Mouse (Mus musculus) hematopoietic stem cell, adult 5-6 weeks (primary cell): ENCODE data around the gene Foxo1. TPM values are rescaled to one million over a fixed set of nuclear protein-coding genes. Genes with fewer than 3 reads are reported as not detected.

Experiments used
- ATAC-seq, 2 experiments: fragments of 125-278 bp in 1 of 2; replicated peaks in 1 of 2; 2 replicates each; pipeline ENCODE4 v1.8.0; 2016 to 2017; ENCODE audit warnings: inconsistent platforms in 2 of 2, mild to moderate bottlenecking in 2 of 2, moderate number of reproducible peaks in 2 of 2, low read depth in 1 of 2, moderate TSS enrichment in 1 of 2; ENCODE audit not compliant: low FRiP score in 2 of 2, poor library complexity in 2 of 2, severe bottlenecking in 2 of 2, insufficient read depth in 1 of 2, low TSS enrichment in 1 of 2
- total RNA-seq: library from RNA; stranded (forward); fragments of 172-1452, 232-1000 nt; gene quantifications from 2 replicates; pipeline ENCODE4 v1.2.3, GENCODE M21; 2017

Gene Foxo1
- total RNA-seq, 1 experiment from 2014 or later, result 2.2 TPM

DNA sequence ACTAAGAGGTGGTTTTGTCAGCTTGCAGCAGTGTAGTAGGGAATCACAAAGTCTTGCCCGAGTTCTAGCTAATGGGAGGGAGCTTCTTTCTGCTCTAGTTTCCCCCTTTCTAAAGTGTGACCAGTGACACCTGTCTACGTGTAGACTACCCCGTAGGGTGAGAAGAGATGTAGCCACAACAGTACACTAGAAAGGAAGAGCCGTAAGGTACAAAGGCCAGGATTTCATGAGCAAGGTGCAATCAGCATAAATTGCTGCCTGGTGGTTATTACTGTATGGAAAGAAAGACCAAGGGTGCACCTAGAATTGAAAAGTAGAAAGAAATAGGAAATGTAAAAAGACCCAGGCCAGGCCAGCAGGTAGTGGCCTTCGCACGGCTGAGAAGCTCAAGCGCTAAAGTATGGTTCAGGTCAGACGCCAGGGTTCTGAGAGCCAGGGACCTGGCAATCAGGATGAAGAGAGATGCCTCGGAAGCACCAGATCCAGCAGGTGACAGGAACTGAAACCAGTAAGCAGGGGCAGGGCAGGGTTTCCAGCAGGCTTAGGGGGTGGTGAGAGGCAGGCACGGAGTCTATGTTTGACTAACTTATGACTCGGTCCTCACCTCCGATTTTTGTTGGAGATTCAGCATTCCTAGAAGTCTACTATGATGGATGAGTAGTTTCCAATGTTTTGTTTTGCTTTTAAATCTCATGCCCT, 72.3 kb downstream of the Foxo1 start:
- ATAC-seq, result no peak

DNA sequence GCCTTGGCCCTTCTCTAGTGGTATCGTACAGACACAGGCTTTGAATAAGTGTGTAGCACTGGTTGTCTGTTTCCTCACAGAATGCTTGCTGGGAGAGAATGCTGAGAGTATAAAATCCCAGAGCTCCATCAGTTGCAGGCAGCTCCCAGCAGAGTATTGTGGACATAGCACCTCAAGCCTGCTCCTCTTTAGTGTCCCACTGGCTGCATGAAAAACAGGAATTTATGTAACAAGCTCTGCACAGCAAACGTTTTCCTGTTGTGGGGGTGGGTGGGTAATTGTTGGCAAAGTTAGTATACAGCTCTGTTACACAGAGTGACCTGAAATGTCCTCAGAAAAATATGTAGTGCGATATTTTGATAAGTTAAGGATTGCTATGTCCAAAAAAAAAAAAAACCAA, 74.1 kb downstream of the Foxo1 start:
- no peak for ATAC-seq

DNA sequence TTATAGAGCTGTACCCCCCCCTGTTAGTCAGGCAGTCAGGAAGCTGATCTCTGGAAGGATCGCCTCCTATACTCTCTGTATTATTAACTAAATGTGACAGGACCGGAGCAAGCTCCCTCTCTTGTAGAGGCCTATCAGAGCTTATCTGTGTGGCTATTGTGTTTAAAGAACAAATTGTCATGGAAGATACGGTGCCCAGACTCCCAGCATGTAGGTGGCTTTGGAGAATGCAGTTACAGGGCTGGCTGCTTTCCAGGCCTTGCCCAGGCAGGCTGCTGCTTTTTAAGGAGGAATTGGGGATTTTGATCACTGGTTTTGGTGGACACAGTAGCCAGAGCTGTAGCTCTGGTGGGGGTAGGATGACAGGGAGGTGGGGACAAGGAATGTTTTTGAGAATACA, 74.7 kb downstream of the Foxo1 start:
- ATAC-seq, result no peak

DNA sequence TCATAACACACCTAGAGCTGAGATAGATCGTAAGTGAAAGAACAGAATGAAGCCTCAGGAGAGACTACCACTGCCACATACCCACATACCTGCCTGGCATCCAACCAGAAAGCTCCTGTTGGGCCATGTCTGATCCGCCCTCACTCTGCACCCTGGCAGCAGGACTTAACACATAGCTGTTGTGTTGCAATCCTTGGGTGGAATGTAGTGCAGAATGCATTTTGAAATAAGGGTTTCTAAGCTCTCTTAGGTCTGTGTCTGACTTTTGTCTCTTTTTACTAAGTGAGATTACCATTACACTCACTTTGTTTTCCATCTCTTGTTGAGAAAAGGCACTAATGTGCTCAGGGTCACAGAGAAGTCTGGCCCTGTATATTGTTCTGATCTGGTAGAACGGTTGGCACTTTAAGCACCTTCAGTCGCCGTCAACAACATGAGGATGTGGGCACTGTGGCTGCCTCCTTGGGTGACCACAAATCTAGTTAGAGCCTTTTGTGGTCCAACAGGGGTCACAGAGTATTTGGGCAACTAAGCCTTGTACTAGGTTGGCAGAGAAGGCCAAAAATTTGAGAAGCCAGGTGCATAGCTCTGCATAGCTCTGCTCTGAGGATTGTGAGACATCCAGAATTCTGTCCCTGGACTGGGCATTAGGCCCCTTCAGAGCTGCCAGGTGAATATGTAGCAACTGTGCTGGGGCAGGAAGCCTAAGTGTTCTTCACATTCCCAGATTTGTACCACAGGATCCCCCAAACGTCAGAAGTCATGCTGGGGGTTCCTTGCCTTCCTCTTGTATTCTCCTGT, 75.3 kb downstream of the Foxo1 start:
- peak; percentile 85 to 86 for ATAC-seq

DNA sequence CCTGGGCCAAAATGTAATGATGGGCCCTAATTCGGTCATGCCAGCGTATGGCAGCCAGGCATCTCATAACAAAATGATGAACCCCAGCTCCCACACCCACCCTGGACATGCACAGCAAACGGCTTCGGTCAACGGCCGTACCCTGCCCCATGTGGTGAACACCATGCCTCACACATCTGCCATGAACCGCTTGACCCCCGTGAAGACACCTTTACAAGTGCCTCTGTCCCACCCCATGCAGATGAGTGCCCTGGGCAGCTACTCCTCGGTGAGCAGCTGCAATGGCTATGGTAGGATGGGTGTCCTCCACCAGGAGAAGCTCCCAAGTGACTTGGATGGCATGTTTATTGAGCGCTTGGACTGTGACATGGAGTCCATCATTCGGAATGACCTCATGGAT, 77.7 kb downstream of the Foxo1 start:
- no peak for ATAC-seq

DNA sequence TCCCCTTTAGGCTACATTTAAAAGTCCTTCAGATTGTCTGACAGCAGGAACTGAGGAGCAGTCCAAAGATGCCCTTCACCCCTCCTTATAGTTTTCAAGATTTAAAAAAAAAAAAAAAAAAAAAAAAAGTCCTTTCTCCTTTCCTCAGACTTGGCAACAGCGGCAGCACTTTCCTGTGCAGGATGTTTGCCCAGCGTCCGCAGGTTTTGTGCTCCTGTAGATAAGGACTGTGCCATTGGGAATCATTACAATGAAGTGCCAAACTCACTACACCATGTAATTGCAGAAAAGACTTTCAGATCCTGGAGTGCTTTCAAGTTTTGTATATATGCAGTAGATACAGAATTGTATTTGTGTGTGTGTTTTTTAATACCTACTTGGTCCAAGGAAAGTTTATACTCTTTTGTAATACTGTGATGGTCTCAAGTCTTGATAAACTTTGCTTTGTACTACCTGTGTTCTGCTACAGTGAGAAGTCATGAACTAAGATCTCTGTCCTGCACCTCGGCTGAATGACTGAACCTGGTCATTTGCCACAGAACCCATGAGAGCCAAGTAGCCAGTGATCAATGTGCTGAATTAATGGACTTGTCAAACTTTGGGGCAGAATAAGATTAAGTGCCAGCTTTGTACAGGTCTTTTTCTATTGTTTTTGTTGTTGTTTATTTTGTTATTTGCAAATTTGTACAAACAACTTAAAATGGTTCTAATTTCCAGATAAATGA, 79.0 kb downstream of the Foxo1 start:
- ATAC-seq, result 0 out of 4 replicates have a peak, but pooled peaks of 1 of the 2 experiments have one; percentile 28

DNA sequence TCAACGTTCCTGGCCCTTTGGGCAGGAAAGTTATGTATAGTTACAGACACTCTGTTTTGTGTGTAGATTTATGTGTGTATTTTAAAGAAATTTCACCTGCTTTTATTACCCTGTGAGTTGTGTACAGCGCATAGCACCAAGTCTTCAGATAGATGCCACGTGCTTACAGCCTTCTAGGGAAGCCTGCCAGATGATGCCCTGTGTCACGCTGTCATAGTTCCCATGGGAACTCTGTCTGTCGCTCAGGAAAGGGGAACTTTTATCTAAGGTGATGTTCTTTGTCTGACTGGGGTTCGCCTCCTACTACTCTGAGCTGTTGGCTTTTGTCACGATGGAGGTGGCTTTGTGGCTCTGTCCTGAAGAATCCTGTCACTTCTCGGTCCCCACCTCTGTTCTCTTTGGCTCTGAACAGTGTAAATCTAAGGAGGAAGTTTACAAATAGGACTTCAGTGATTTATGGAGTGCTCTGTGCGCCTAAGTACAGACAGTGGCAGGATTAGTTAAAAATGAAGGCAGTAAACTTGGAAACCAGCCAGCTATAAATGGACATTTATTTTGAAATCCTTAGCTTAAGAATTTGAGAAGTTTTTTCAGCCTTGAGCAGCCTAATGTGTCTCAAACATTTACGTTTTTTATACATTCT, 80.0 kb downstream of the Foxo1 start:
- no peak for ATAC-seq

DNA sequence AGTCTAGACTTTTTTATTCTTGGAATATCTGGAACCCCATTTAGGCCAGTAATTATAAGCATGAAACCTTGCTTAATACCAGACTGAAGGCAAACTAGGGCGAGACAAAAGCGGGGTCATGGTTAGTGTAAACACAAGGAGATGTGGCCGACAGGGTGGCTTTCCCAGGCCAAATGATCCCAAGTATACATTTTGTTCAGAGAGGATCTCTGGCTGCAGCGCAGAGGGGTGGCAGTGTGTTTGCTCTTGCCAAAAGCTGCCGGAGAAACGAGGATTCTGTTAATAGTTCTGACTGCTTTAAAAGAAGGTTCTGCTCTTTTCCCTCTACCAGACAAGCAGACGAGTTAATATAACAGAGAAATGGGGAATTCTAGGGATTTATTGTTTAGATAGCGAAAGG, 82.5 kb downstream of the Foxo1 start:
- no peak for ATAC-seq

DNA sequence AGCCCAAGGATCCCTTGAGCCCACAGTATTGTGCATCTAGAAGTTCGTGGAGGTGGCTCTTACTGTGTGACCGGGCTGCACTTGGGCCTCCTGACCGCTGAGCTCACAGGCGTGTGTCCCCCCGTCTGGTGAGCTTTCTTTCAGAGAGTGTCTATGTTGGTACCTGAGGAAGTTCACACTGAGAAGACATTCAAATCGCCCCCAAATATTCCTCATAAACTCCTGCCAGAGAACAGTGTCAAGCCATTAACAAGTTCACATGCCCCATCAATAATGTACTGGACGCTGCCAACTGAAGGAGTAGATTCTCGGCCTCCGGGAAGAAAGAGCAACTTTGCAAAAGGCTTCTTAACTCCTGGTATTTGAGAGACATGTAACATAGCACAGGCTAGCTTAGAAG, 83.8 kb downstream of the Foxo1 start:
- ATAC-seq, result no peak

DNA sequence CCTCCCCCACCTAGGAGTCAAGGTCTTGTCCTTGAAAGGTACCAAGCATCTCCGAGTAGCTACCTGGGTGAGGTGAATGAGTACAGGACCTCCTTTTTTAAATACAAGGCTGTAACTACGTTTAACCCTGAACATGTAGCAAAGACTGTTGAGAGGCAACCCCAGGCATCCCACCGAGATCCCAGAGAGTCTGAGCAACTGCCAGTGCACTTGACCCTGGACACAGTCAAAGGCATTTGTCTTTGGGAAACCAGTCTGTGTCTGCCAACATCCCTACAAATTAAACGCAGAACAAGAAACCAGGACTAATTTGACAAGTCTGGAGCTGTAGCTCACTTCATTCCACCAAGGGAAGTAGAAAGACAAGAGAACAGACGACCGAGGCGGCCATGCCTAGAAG, 86.1 kb downstream of the Foxo1 start:
- ATAC-seq, result no peak

DNA sequence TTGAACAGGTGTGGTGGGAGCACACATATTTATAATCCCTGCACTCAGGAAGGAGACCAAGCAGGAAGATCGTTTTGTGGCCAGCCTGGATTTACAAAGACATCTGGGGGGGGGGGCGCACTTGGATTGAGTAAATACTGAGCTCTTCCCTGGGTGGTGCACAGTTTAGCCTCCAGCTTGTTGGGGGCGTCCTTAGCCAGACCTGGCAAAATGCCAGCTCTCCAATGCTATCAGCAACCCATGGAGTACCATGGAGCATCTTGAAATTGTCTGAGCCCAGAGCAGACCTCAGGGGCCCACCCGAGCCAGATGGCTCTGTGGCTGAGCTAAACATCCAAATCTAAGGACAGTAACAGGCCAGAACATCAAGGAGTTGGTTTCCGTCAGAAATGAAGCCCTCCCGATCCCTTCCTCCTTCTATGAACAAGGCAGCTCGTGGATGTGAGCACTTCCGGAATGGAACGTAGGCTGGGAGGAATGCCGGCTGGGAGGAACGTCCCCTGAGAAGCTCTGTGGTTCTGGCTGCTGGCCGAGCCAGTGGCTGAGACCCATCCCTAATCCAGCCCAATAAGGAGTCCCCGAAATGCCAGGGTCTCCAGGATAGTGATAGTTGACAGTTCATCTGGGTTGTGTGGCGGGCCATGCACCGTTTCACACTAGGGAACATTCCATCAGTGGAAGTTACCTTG, 89.3 kb downstream of the Foxo1 start:
- no peak for ATAC-seq

DNA sequence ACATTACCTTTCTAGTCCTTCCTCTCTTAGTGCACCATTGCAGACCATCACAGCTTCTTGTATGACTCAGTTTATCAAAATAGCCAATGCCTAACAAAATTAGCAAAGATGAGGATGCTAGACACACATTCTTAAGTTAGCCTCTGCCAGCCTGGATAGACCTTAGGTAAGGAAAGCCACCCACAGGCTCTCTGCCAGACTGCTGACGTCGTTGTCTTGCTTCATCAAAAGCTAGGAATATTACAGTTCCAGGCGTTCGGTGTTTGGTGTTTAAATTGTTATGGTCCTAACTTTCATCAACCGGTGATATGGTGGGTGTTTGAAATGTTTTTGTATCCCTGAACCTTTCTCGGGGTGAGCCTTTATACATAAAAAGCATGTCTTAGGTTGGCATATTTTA, 96.4 kb downstream of the Foxo1 start:
- no peak for ATAC-seq

DNA sequence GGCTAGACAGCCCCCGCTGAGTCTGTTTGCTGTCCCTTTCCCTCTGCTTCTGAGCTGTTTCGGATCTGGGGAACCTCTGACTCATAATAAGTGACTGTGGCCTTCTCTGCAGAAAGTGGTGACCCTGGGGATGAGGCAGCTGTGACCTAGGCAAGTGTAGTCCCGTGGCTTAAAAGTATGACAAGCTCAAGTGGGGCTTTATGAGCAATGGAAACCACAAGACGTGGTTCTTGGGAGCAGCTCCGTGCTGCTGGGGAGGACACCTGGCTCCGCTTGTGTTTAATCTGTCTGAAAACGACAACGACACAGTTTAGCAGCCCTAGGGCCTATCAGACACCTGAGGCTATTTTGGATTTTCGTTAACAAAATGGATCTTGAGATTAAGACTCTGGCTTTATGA, 101.1 kb downstream of the Foxo1 start:
- no peak for ATAC-seq

DNA sequence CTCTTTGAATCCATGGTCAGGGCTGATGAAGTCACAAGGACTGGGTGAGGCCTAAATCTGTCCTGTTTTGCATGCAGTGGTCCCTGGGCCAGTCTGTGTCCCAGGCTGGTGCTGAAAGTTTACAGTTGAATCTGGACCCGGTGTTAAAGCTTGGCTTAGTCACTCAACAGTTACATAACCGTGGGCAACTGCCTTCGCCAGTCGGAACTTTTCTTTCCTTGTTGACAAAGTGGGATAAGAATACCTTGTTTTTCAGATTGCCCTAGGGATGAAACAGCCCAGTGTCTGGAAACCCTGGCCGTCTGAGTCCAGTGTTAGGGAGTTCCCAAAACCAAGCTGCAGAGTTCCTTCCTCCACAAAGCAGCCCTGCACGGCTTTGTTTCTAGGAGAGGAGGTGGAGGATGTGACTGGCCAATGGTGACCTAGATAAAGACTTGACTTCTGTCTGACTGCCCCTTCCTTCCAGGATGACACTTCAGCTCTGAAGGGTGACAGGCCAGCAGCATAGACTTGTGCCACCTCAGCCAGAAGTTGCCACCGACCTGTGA, 101.8 kb downstream of the Foxo1 start:
- ATAC-seq, result no peak

DNA sequence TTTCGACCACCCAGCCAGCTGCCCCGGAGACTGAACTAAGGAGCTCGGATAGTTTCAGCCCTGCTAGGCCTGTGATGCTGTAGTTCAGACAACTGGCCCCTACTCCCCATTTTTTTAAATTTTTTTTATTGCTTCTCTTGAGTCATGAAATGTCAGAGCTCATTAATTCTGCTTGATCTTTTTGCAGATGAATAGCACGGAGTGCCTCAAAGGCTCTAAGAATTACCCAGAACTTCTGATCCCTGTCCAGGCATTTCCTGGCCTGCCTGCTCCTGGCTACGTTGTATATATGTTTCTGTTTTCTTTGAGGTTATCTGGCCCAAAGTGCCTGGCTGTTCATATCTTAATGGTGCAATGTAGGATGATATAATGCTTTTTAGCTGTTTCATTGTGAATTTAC, 108.8 kb downstream of the Foxo1 start:
- no peak for ATAC-seq

DNA sequence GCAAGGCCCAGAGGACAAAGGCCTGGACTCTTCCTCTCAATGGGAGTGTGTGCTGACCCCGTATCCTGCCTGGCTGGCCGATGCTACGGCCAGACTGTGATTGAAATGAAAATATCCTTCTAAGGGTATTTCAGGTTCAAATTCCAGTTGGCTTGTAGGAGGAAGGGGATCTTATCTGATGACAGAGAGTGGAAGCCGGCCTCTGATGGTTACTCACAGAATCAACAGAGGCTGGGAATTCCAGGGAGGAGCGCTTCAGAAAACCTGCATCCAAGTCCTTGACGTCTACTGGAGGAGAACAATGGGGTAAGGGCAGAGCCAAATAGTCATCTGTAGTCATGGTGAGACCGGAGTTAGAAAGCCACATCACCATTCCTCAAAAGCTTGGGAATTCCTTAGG, 115.2 kb downstream of the Foxo1 start:
- ATAC-seq, result no peak

DNA sequence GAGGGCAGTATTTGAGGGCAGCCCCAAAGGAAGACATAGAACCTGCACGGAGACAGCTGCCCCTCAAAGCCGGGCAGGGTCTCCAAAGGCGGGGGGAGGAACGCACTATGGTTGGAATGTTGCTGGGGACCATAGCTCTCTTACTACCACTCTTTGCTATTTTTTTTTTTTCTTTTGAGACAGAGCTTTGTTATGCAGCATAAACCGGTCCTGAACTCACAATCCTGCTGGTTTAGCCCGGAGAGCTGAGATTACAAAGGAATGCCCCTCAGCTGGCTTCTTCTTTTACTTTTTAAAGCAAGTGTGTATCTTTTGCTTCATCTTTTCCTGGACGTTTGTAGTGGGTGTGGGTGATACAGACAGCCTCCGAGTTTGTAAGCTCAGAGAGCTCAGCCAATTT, 118.2 kb downstream of the Foxo1 start:
- no peak for ATAC-seq
